ENCODE assay signal across 10 mouse cellular contexts in genomic region chr14:20481211-20481610, GRCm38 (mm10). TPM values are rescaled to one million over a fixed set of nuclear protein-coding genes. Genes with fewer than 3 reads are reported as not detected.
DNase-seq lines count a peak whose midpoint lies in the region; ATAC-seq and TF ChIP-seq lines count a peak whose summit lies in the region.
"Had no signal": no experiment of that assay in that cellular context is flagged by ENCODE, and none has a peak within 500 bp of the region (broad histone marks: within the 10 kb centered on the region; RNA-seq: fewer than 3 reads in every experiment).

No protein-coding gene starts in this region.

- no peaks in the 10 kb centered on the region for H3K27me3 ChIP-seq in kidney, embryonic 14.5 days (ENCODE audit: control insufficient read depth, insufficient read depth, low read length)
- H3K27me3 ChIP-seq in kidney, embryonic 15.5 days, result no peaks in the 10 kb centered on the region
- H3K27me3 ChIP-seq in stomach, postnatal 0 days (ENCODE audit: control insufficient read depth, insufficient read depth, low read length), result no peaks in the 10 kb centered on the region
- H3K27me3 ChIP-seq in forebrain, embryonic 15.5 days, result no peaks in the 10 kb centered on the region
- H3K27me3 ChIP-seq: megakaryocyte, embryonic 14.5 days had no signal

- DNase-seq in T-cell, adult 2 months (ENCODE audit: low spot score), result peak; percentile 17
- DNase-seq in liver, result peak; percentile 84
- DNase-seq in stomach, postnatal 0 days (ENCODE audit: low spot score), result peak; percentile 54
- DNase-seq in cerebellum, adult 11 months, result no peak

- 0 out of 2 replicates have a peak, but pooled peaks cover 5% of the 10 kb centered on the region for H3K36me3 ChIP-seq in kidney, embryonic 14.5 days (ENCODE audit: control insufficient read depth, insufficient read depth, low read length)
- H3K36me3 ChIP-seq in kidney, embryonic 15.5 days, result peaks cover 20% of the 10 kb centered on the region
- no peaks in the 10 kb centered on the region for H3K36me3 ChIP-seq in stomach, postnatal 0 days (ENCODE audit: control insufficient read depth, insufficient read depth, low read length)
- peaks cover 10% of the 10 kb centered on the region; the same call in 1 of the 2 replicates for H3K36me3 ChIP-seq in forebrain, embryonic 15.5 days

- 15% methylated on average over 5 of the region's 5 CpGs for WGBS in kidney, embryonic 14.5 days
- WGBS in kidney, embryonic 15.5 days, result 25% methylated on average over 5 of the region's 5 CpGs
- 26% methylated on average over 5 of the region's 5 CpGs for WGBS in stomach, postnatal 0 days
- WGBS in forebrain, embryonic 15.5 days, result 22% methylated on average over 5 of the region's 5 CpGs

- H3K9ac ChIP-seq in kidney, embryonic 14.5 days (ENCODE audit: low read depth, low read length), result no peak overlapping the region
- no peak overlapping the region for H3K9ac ChIP-seq in kidney, embryonic 15.5 days
- no peak overlapping the region for H3K9ac ChIP-seq in stomach, postnatal 0 days (ENCODE audit: low read length)
- no peak overlapping the region for H3K9ac ChIP-seq in forebrain, embryonic 15.5 days (replicated peaks)

- no peak overlapping the region for H3K4me3 ChIP-seq in kidney, embryonic 14.5 days (ENCODE audit: low read length)
- H3K4me3 ChIP-seq in kidney, embryonic 15.5 days (replicated peaks), result no peak overlapping the region
- no peak overlapping the region for H3K4me3 ChIP-seq in stomach, postnatal 0 days (ENCODE audit: low read depth, low read length)
- H3K4me3 ChIP-seq in forebrain, embryonic 15.5 days, result no peak overlapping the region

- TF ChIP-seq CTCF in stomach, postnatal 0 days (IDR thresholded peaks at IDR 0.05; ENCODE audit: low read depth), result no peak

- no peak overlapping the region for H3K4me2 ChIP-seq in kidney, embryonic 14.5 days (replicated peaks; ENCODE audit: low read depth, low read length)
- H3K4me2 ChIP-seq in kidney, embryonic 15.5 days, result no peak overlapping the region
- H3K4me2 ChIP-seq in stomach, postnatal 0 days (replicated peaks; ENCODE audit: low read depth), result no peak overlapping the region
- no peak overlapping the region for H3K4me2 ChIP-seq in forebrain, embryonic 15.5 days (replicated peaks)

- ATAC-seq in kidney, embryonic 14.5 days (ENCODE audit: low FRiP score, low TSS enrichment), result 0 out of 2 replicates have a peak, but pooled peaks have one; percentile 33
- ATAC-seq in kidney, embryonic 15.5 days (replicated peaks; ENCODE audit: low FRiP score), result no peak
- ATAC-seq in stomach, postnatal 0 days (ENCODE audit: low FRiP score, low TSS enrichment), result no peak
- ATAC-seq in forebrain, embryonic 15.5 days (replicated peaks), result no peak
- ATAC-seq: intestine, postnatal 0 days had no signal

- H3K4me1 ChIP-seq in kidney, embryonic 14.5 days (ENCODE audit: control insufficient read depth, insufficient read depth, low read length), result peaks cover 12% of the 10 kb centered on the region; the same call in 1 of the 2 replicates
- H3K4me1 ChIP-seq in kidney, embryonic 15.5 days, result peaks cover 7% of the 10 kb centered on the region; the same call in 1 of the 2 replicates
- H3K4me1 ChIP-seq in stomach, postnatal 0 days (replicated peaks; ENCODE audit: control insufficient read depth, insufficient read depth), result 0 out of 2 replicates have a peak, but pooled peaks cover 2% of the 10 kb centered on the region
- H3K4me1 ChIP-seq in forebrain, embryonic 15.5 days, result peaks cover 10% of the 10 kb centered on the region

- H3K9me3 ChIP-seq in kidney, embryonic 14.5 days (ENCODE audit: control insufficient read depth, low read length), result no peaks in the 10 kb centered on the region
- no peaks in the 10 kb centered on the region for H3K9me3 ChIP-seq in kidney, embryonic 15.5 days (replicated peaks)
- no peaks in the 10 kb centered on the region for H3K9me3 ChIP-seq in stomach, postnatal 0 days (ENCODE audit: control insufficient read depth, low read length)
- no peaks in the 10 kb centered on the region for H3K9me3 ChIP-seq in forebrain, embryonic 15.5 days
- H3K9me3 ChIP-seq: megakaryocyte, embryonic 14.5 days had no signal

- TF ChIP-seq EP300 in stomach, postnatal 0 days (optimal IDR thresholded peaks at IDR 0.05), result no peak

- no peak overlapping the region for H3K27ac ChIP-seq in kidney, embryonic 14.5 days (ENCODE audit: low read depth, low read length)
- H3K27ac ChIP-seq in kidney, embryonic 15.5 days, result no peak overlapping the region
- H3K27ac ChIP-seq in stomach, postnatal 0 days (replicated peaks), result peak overlapping the region; percentile 2; the same call in 1 of the 2 replicates
- no peak overlapping the region for H3K27ac ChIP-seq in forebrain, embryonic 15.5 days (replicated peaks)

RNA-seq across cellular contexts. Expression of gene Anxa7, which starts 1.3 kb away (rescaled TPM):
- polyA plus RNA-seq in kidney, embryonic 14.5 days (2014; fragmentation: Nextera tagmentation; extraction: Ambion mirVana), result 29.4 and 33.7 TPM in 2 replicates
- polyA plus RNA-seq in kidney, embryonic 15.5 days (2015; fragmentation: Nextera tagmentation; extraction: Ambion mirVana), result 38.3 and 39.9 TPM in 2 replicates
- 82.4 and 86.3 TPM in 2 replicates for polyA plus RNA-seq in stomach, postnatal 0 days (2015; fragmentation: Nextera tagmentation; extraction: Ambion mirVana)
- 14.1 and 15.8 TPM in 2 replicates for polyA plus RNA-seq in forebrain, embryonic 15.5 days (2015; fragmentation: Nextera tagmentation; extraction: Ambion mirVana)

RNA-seq across cellular contexts. Expression of gene Mss51, which starts 15.5 kb away (rescaled TPM):
- 1.0 and 2.0 TPM in 2 replicates for polyA plus RNA-seq in kidney, embryonic 14.5 days (2014; fragmentation: Nextera tagmentation; extraction: Ambion mirVana)
- 0.63 and 1.0 TPM in 2 replicates for polyA plus RNA-seq in kidney, embryonic 15.5 days (2015; fragmentation: Nextera tagmentation; extraction: Ambion mirVana)
- 0.18 and 0.38 TPM in 2 replicates for polyA plus RNA-seq in stomach, postnatal 0 days (2015; fragmentation: Nextera tagmentation; extraction: Ambion mirVana)
- 0.62 and 0.84 TPM in 2 replicates for polyA plus RNA-seq in forebrain, embryonic 15.5 days (2015; fragmentation: Nextera tagmentation; extraction: Ambion mirVana)

RNA-seq across cellular contexts. Expression of gene Cfap70, which starts 29.2 kb away (rescaled TPM):
- 0.39 and 0.72 TPM in 2 replicates for polyA plus RNA-seq in kidney, embryonic 14.5 days (2014; fragmentation: Nextera tagmentation; extraction: Ambion mirVana)
- 0.50 and 0.82 TPM in 2 replicates for polyA plus RNA-seq in kidney, embryonic 15.5 days (2015; fragmentation: Nextera tagmentation; extraction: Ambion mirVana)
- 0.16 and 0.25 TPM in 2 replicates for polyA plus RNA-seq in stomach, postnatal 0 days (2015; fragmentation: Nextera tagmentation; extraction: Ambion mirVana)
- 2.1 and 3.0 TPM in 2 replicates for polyA plus RNA-seq in forebrain, embryonic 15.5 days (2015; fragmentation: Nextera tagmentation; extraction: Ambion mirVana)
- polyA plus RNA-seq: intestine, postnatal 0 days; small intestine, adult 2 months had no signal
